Mouse (Mus musculus) right cerebral cortex, adult 18-20 months (tissue): ENCODE measurements around the gene Ankrd23.

ENCODE experiments used
- DNase-seq: peaks from one replicate; pipeline ENCODE4 v3.0.0; 2022; ENCODE audit warnings: mixed read lengths

The Ankrd23 gene

GRCm38 (mm10) chr1:36541844-36542243, 5.2 kb upstream of the Ankrd23 start:
- DNase-seq = no peak

- DNase-seq = no peak
These were observed 4.1 kb upstream of the Ankrd23 start for GRCm38 (mm10) chr1:36540807-36541206.

- DNase-seq = no peak
These were observed 3.4 kb upstream of the Ankrd23 start for GRCm38 (mm10) chr1:36540132-36540531.

GRCm38 (mm10) chr1:36539186-36539585, 2.5 kb upstream of the Ankrd23 start, which contains the start of gene Gm42417:
TSS of gene Gm42417 (minus strand) at chr1:36539429.
- no peak for DNase-seq

- DNase-seq = no peak
These were observed 2.0 kb upstream of the Ankrd23 start for GRCm38 (mm10) chr1:36538727-36539126.

- no peak for DNase-seq
These were observed 320 bp downstream of the Ankrd23 start for GRCm38 (mm10) chr1:36536397-36536728.

GRCm38 (mm10) chr1:36535477-36536396, 946 bp downstream of the Ankrd23 start:
- DNase-seq = no peak

- DNase-seq = no peak
These were observed 2.1 kb downstream of the Ankrd23 start for GRCm38 (mm10) chr1:36534595-36535058.

GRCm38 (mm10) chr1:36533546-36533945, 3.1 kb downstream of the Ankrd23 start:
- no peak for DNase-seq

- no peak for DNase-seq
These were observed 5.2 kb downstream of the Ankrd23 start for GRCm38 (mm10) chr1:36531461-36531860.

- DNase-seq = no peak
These were observed 5.7 kb downstream of the Ankrd23 start for GRCm38 (mm10) chr1:36530962-36531361.

GRCm38 (mm10) chr1:36530485-36530884, 6.2 kb downstream of the Ankrd23 start:
- DNase-seq = no peak

GRCm38 (mm10) chr1:36529875-36530274, 6.8 kb downstream of the Ankrd23 start:
- no peak for DNase-seq

GRCm38 (mm10) chr1:36529274-36529673, 7.4 kb downstream of the Ankrd23 start:
- DNase-seq = no peak

GRCm38 (mm10) chr1:36528351-36528750, 8.3 kb downstream of the Ankrd23 start:
- no peak for DNase-seq

- no peak for DNase-seq
These were observed 9.8 kb downstream of the Ankrd23 start for GRCm38 (mm10) chr1:36526903-36527302.

GRCm38 (mm10) chr1:36525774-36526173, 10.9 kb downstream of the Ankrd23 start:
- DNase-seq = no peak

GRCm38 (mm10) chr1:36524058-36524457, 12.6 kb downstream of the Ankrd23 start:
- no peak for DNase-seq

GRCm38 (mm10) chr1:36523332-36524013, 13.2 kb downstream of the Ankrd23 start:
- DNase-seq = no peak

- DNase-seq = no peak
These were observed 14.5 kb downstream of the Ankrd23 start for GRCm38 (mm10) chr1:36522210-36522609.

GRCm38 (mm10) chr1:36519626-36520025, 17.1 kb downstream of the Ankrd23 start:
- no peak for DNase-seq

- no peak for DNase-seq
These were observed 18.4 kb downstream of the Ankrd23 start for GRCm38 (mm10) chr1:36518259-36518658.

- DNase-seq = no peak
These were observed 23.0 kb downstream of the Ankrd23 start for GRCm38 (mm10) chr1:36513718-36514117.

GRCm38 (mm10) chr1:36513310-36513709, 23.4 kb downstream of the Ankrd23 start:
- DNase-seq = no peak
